Comparison of ENCODE assay signal across 12 mouse cellular contexts in the genomic region with DNA sequence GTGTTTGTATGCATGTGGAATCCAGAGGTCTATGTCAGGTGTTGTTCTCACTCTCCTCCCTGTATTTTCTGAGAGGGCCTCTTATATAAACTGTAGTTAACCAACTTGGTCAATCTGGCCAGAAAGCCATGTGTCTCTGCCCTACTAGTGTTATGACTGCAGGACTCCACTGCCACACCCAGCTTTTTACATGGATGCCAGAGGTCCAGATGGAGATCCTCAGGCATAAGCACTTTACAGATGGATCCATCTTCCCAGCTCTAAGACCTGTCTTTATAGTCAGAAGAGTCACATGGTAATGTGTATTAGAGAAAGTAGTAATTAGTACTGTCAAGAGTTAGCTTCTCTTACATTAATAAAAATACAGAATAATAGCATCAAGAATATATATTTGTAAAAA.
"Had no signal": no experiment of that assay in that cellular context is flagged by ENCODE, and none has a peak within 500 bp of the region (broad histone marks: within the 10 kb centered on the region; RNA-seq: fewer than 3 reads in every experiment).

No protein-coding gene starts in this region.

- DNase-seq: retina, postnatal 1 day; right cerebral cortex, adult 18-20 months; right cerebral cortex, postnatal 14 days; right cerebral cortex, postnatal 25 days; right cerebral cortex, postnatal 4 days; spleen, adult 18-20 months; thymus, adult 18-20 months; thymus, adult 2 months; thymus, postnatal 14 days; thymus, postnatal 25 days; thymus, postnatal 36 days; thymus, postnatal 4 days had no signal
